Mouse (Mus musculus) heart, postnatal 36 days (tissue): ENCODE measurements around the gene Atp8b2. TPM values are rescaled to one million over a fixed set of nuclear protein-coding genes. Genes with fewer than 3 reads are reported as not detected.

ENCODE experiments used
- DNase-seq, 2 experiments: peaks; one replicate each; pipeline ENCODE4 v3.0.0; 2021 to 2022
- intact Hi-C: fragments of 180-260 bp; cut with DNase I; formaldehyde crosslinking; loops from one replicate; pipeline ENCODE4 v1.15.1; 2025
- total RNA-seq, 2 experiments: library from RNA; stranded (reverse); gene quantifications; 2 replicates each; pipeline ENCODE4 v1.2.3; 2021

Gene Atp8b2
- total RNA-seq, 2 experiments from 2014 or later, result 21.8 to 24.1 TPM

DNA sequence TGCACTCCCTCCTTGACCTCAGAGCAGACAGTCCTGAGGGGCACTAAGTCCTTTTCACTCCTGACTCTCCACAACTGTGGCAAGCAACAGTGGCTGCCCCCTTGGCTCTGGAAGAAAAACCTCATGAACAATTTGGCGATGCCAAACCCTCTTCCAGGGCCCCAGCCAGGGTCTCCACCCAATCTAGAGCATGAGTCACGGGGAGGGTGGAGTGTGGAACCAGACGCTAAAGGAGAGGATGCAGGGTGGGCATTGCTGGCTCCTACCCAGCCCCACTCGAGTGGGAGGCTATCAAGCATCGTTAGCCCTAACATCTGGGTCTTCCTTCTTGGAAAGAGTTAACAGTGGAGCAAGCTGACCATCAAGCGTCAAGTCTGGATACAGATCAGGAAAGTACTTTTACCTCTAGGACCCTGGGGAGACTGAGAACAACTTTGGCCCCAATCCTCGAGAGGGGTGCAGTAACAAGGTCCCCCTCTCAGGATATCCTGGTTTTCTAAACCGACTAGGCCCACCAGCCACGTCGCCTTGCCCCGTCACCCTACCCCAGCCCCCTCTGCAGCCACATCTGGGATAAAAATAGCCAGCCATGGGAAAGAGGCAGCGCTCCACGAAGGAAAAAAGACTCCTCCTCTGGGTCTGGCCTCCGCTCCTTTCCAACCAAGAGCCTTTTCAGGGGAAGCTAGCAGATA is 1.1 kb downstream of the Atp8b2 start:
- intact Hi-C loops, result loop anchor here (5.0 kb wide), 3 partner anchors 90 to 175 kb away; partner anchors contain the start of genes 4933434E20Rik and Ubap2l
- DNase-seq, result peak; percentile 48 to 61

DNA sequence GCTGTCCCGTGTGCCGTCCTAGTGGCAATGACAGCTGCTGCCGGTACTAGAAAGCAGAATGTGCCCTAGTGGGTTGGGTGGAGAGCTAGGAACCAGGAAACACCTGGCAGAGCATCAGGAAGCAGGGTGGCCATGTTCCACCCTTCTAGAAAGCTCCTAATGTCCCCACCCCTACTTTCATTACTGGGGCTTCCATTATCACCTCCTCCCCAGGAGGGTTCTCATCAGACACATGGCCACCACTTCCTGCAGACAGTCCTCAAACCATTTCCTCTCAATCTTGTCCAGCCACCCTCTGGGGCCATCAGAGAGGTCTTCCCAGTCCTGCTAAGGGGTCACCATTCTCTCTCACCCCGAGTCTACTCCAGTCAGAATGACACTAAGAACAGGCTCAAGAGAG is 1.9 kb downstream of the Atp8b2 start:
- no peak for DNase-seq
- intact Hi-C loops, result loop anchor here (5.0 kb wide), 3 partner anchors 91 to 174 kb away; partner anchors contain the start of genes 4933434E20Rik and Ubap2l

DNA sequence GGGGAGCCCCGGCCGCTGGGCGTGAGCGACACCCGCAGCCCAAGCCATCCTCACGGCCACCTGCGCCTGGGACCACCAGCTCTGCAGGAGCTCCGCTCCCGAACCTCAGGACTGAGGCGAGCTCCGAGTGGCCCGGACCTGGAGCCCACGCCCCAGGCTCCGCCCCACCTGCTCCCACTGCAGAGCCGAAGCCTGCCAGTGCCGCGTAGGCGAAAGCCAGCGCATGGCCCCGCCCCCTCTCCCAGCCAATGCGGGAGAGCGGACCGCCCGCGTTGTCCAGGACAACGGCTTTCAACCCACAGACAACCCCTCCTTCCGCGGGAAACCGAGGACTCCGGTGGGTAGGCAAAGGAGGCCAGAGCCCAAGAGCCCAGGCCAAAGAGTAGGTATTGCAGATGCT is 2.8 kb downstream of the Atp8b2 start:
- intact Hi-C loops, result loop anchor here (5.0 kb wide), 3 partner anchors 92 to 173 kb away; partner anchors contain the start of genes 4933434E20Rik and Ubap2l
- DNase-seq, result peak; percentile 90 to 91

GRCm38 (mm10) chr3:89959435-89959834 is 3.9 kb downstream of the Atp8b2 start:
- no peak for DNase-seq
- intact Hi-C loops, result no loop called here

- no peak for DNase-seq
- intact Hi-C loops, result no loop called here
Observed at GRCm38 (mm10) chr3:89957880-89958279, 5.4 kb downstream of the Atp8b2 start.

- DNase-seq, result no peak
- intact Hi-C loops, result no loop called here
Observed at GRCm38 (mm10) chr3:89956177-89956971, 6.9 kb downstream of the Atp8b2 start.

- intact Hi-C loops, result loop anchor here (1.0 kb wide), 2 partner anchors 11 to 124 kb away; no protein-coding TSS in a partner anchor
Observed at GRCm38 (mm10) chr3:89953420-89953819, 9.9 kb downstream of the Atp8b2 start.

GRCm38 (mm10) chr3:89948655-89949054 is 14.7 kb downstream of the Atp8b2 start:
- intact Hi-C loops, result no loop called here
- DNase-seq, result no peak

More at GRCm38 (mm10) chr3:89953420-89953819, 9.9 kb downstream of the Atp8b2 start:
- peak; percentile 76 for DNase-seq

DNA sequence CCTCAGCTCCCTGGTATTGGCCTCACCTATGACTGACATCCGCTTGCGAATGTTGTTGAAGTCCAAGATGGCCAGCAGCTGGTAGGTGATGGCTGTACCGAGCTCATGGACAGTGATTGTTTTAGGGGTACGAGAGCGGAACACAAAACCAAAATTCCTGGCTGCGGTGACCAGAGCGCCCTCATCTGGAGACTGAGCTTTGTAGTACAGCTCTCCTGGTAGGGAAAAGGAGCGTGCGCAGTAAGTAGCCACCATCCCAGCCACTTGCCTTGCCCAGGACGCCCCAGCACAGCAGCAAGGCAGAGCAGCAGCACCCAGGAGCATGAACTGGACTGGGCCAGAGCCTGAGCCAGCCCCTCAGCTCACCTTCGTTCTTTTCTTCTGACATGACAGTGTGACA is 15.3 kb downstream of the Atp8b2 start:
- no peak for DNase-seq
- intact Hi-C loops, result no loop called here

- intact Hi-C loops, result no loop called here
- DNase-seq, result no peak
Observed at GRCm38 (mm10) chr3:89945026-89945425, 18.3 kb downstream of the Atp8b2 start.

GRCm38 (mm10) chr3:89942894-89943293 is 20.4 kb downstream of the Atp8b2 start:
- DNase-seq, result no peak
- intact Hi-C loops, result no loop called here

DNA sequence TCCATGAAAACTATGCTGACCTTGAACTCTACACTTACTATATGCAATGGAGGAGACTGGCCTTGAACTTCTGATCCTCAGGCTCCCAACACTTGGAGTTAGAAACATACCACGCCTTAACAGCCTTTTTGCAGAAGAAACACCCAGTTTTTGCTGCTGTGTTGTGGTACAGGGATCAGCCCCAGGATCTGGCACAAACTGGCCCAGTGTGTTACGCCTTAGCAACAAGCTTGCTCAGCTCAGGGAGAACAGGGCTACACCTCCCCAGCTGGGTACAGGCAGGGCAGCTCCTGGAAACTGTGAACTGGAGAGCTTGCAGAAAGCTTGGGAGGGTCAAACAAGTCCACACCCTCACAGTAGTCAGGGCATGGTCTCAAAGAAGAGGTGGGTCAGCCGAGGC is 26.8 kb downstream of the Atp8b2 start:
- DNase-seq, result no peak
- intact Hi-C loops, result no loop called here

DNA sequence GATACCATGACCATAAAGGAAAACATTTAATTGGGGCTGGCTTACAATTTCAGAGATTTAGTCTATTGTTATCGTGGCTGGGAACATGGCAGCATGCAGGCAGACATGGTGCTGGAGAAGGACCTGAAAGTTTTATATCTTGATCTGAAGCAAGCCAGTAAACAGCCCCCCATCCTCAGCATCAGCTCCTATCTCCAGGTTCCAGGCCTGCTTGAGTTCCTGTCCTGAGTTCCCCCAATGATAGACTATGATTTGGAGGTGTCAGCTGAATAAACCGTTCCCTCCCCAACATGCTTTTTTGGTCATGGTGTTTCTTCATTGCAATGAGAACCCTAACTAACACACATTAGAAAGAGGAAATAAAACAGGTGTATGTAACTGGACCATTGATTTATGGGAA is 30.4 kb downstream of the Atp8b2 start:
- intact Hi-C loops, result no loop called here
- no peak for DNase-seq

GRCm38 (mm10) chr3:89928956-89929355 is 34.4 kb downstream of the Atp8b2 start:
- intact Hi-C loops, result no loop called here
- DNase-seq, result no peak

- intact Hi-C loops, result no loop called here
- no peak for DNase-seq
Observed at GRCm38 (mm10) chr3:89926440-89926839, 36.9 kb downstream of the Atp8b2 start.

GRCm38 (mm10) chr3:89920711-89921110 is 42.6 kb downstream of the Atp8b2 start:
- intact Hi-C loops, result no loop called here
- DNase-seq, result no peak

- intact Hi-C loops, result no loop called here
- no peak for DNase-seq
Observed at GRCm38 (mm10) chr3:89917408-89917807, 45.9 kb downstream of the Atp8b2 start.

- intact Hi-C loops, result no loop called here
- no peak for DNase-seq
Observed at GRCm38 (mm10) chr3:89916622-89917021, 46.7 kb downstream of the Atp8b2 start.

DNA sequence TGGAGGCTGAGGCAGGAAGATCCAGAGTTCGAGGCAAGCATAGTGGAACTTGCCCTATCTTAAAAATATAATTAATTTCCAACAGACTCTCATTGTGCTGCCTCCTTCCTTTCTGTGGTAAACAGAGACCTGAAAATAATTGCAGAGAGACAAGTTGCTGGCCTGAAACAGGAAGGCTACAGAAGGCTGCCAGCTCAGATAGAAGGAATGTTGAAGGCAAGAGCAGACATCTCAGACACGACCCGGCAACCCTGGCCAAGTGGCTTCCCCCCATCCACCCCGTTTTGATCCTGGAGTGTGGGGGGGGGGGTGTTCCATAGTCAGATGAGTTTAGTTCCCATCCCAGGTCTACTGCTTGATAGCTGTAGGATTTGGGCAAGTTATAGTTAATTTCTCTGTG is 48.6 kb downstream of the Atp8b2 start:
- DNase-seq, result no peak
- intact Hi-C loops, result loop anchor here (5.0 kb wide), 1 partner anchor 52 kb away; no protein-coding TSS in a partner anchor

- peak; percentile 88 to 92 for DNase-seq
- intact Hi-C loops, result loop anchor here (5.0 kb wide), 1 partner anchor 50 kb away; no protein-coding TSS in a partner anchor
Observed at GRCm38 (mm10) chr3:89912543-89913391, 50.5 kb downstream of the Atp8b2 start, which contains the start of gene Il6ra. Gene Il6ra, minus strand, starts transcription at chr3:89913196.
